Mouse (Mus musculus): ENCODE results near the gene Cacna1c. TPM values are rescaled to one million over a fixed set of nuclear protein-coding genes. Genes with fewer than 3 reads are reported as not detected.

Cacna1c gene
- total RNA-seq, 2 experiments from 2014 or later = 73.0 to 73.5 TPM

DNA sequence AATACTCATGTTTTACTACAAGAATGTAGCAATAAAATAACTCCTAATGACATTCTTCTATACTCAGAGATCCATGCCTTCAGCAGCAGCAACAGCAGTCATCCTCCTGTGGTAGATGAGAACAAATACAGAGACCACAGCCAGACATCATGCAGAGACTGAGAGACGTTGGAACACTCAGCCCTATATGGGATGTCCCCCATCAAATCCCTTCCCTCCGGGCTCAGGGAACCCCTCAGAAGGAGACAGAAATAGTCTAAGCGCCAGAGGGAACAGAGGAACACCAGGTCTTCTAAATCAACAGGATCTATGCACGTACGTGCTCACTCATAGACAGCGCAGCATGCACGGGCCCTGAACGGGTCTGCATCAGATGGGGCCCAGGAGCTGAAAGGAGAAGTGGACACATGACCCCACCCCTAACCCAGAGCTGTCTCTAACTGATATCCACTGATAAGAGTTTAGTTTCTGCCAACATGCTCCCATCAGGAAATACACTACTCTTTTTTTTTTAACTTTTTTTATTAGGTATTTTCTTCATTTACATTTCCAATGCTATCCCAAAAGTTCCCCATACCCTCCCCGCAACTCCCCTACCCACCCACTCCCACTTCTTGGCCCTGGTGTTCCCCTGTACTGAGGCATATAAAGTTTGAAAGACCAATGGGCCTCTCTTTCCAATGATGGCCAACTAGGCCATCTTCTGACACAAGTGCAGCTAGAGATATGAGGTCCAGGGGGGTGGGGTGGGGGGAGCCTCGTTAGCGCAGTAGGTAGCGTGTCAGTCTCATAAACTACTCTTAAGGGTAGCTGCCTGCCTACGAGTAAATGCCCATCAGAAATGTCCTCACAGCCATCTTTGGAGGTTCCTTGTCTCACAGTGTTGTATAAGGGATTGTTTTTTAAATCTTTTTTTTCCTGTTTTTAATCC, 182.8 kb downstream of the Cacna1c start:
- no peak for DNase-seq (ENCODE audit: low spot score in 2 of 2)

DNA sequence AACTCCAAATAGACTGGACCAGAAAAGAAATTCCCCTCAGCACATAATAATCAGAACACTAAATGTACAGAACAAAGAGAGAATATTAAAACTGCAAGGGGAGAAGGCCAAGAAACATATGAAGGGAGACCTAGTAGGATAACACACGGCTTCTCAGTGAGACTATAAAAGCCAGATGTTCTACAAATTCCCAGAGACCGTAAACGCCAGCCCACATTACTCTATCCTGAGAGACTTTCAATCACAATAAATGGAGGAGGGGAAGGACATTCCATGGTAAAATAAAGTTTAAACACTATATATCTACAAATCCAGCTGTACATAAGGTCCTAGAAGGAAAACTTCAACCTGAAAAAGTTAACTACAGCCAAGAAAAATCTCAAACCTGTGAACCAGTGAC, 185.3 kb downstream of the Cacna1c start:
- DNase-seq (ENCODE audit: low spot score in 2 of 2) = no peak

DNA sequence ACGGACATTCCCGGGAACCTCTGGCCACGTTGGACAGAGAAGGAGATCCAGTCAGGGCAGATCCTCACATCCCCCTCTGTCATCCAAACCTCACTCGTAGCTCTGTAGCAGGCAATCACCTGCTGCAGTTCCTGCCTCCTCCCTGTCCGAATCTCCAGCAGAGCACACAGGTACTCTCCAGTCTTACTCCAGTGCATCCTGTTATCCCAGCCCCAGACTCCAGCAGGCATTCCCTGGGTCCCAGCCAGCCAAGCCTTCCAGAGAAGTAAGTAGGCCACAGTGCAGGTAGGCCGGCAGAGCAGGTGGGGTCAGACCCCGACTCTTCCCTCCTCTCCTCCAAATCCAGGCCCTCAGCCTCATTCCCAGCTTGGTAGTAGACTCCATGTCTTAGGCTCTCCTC, 186.7 kb downstream of the Cacna1c start:
- DNase-seq (ENCODE audit: low spot score in 2 of 2) = no peak

DNA sequence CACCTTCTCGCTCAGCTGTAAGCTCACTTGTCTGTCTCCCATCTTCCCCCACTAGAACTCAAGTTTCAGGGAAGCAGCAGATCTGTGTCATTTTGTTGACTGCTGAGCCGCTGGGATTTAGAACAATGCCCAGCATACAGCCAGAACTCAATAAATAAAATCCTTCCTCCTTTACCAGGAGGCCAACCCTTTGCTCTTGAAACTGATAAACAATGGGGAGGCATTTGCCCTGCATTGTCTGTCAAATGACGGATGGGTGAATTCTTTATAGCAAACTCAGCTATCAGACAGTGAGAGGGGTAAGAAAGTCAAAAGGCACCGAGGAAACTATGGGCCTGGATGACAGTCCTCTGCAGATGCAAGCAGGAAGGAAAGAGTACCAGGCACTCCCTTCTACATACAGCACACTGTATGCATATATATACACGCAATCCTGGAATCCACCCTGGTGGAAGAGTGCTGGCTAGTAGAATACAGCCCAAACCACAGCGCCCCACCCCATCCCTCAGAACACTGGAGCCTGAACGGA, 187.5 kb downstream of the Cacna1c start:
- no peak for DNase-seq (ENCODE audit: low spot score in 2 of 2)

DNA sequence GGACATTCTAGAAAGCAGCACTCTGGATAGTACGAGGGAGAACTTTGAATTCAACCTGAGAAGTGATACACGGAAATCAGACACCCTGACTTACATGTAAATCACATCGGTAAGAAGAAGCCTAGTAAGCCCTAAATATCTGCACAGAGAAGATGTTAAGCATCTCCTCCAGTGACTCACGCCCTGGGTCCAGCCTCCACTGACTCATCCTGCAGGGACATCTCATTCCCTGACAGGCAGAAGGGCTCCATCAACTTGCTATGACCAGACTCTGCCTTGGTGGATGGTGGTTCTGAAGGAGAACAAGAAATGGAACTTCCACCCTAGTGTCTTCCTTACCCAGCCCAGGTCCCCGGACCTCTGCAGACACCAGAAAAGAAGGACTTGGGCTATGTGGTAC, 191.6 kb downstream of the Cacna1c start:
- no peak for DNase-seq (ENCODE audit: low spot score in 2 of 2)

DNA sequence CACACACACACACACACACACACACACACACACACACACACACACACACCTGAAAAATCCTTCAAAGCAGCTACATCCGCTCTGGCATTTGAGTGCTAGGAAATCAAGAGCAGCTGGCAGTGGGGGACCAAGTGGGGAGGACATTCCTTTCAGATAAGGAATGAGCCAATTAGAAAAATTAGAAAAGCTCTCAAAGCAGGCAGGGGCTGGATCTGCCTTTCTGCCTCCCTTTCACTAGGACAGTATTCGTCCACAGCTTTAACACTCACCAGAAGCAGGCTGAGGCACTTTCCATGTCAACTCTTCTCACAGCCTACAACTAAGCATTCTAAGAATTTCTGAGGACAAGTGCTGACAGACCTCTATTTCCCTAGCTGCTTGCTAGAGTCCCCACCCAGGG, 194.8 kb downstream of the Cacna1c start:
- no peak for DNase-seq (ENCODE audit: low spot score in 2 of 2)

DNA sequence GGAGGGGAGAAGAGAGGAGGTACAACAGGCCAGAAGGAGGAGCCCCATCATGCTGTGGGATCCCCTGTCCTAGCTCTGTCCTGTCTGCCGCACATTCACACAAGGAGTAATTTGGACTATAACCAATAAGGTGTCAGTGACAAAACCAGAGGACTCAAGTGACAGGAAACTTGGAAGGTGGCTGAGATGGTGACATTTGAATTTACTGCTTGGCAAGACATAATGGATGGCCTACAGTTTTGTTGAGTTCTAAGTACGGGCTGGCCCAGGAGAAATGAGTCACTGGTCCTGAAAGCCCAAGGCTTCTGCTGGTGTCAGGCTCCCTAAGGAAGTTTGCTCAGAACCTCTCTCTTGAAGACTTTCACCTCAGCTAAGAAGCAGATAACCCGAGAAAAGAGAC, 196.0 kb downstream of the Cacna1c start:
- DNase-seq (ENCODE audit: low spot score in 2 of 2) = no peak

DNA sequence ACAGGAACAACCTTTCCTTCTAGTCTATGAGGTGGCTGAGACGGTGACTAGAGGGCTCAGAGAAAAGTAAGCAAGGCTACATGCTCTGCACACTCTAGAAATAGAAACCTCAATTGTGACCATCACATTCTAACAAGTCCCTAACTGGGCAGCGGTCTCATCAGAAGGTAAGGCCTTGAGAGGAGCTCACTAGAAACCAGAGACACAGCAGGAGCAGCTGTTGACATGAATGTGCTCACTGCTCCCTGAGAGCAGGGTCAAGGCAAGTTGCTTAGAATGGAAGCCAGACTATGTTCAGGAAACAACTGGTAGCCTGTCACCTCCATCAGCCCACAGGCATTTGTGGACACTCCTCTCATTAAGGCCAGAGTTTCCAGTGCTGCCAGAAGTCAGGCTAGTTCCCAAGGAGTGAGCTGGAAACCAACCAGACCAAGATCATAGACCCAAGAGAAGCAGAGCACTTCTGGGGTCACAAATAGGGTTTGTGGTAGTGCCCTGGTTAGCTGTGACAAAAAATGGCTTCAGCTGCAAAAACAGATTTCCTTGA, 196.8 kb downstream of the Cacna1c start:
- DNase-seq (ENCODE audit: low spot score in 2 of 2) = no peak

DNA sequence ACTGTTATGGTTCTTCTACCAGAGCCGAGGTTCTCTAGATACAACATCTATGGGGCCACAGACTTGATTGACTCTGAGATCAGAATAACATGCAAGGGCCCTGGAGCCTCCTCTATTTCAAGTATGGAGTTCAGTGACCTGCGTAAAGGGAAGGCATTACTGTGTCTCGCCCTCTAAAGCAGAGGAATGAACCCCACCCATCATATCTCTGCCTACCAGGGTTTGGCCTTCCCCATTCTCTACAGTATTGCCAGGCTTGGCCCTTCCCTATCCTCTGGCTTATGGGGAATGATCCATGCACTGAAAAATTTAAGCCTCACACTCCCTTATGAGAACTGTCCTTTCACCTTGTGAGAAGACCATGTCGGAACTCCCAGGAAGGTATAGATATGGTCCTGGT, 198.8 kb downstream of the Cacna1c start:
- no peak for DNase-seq (ENCODE audit: low spot score in 2 of 2)

DNA sequence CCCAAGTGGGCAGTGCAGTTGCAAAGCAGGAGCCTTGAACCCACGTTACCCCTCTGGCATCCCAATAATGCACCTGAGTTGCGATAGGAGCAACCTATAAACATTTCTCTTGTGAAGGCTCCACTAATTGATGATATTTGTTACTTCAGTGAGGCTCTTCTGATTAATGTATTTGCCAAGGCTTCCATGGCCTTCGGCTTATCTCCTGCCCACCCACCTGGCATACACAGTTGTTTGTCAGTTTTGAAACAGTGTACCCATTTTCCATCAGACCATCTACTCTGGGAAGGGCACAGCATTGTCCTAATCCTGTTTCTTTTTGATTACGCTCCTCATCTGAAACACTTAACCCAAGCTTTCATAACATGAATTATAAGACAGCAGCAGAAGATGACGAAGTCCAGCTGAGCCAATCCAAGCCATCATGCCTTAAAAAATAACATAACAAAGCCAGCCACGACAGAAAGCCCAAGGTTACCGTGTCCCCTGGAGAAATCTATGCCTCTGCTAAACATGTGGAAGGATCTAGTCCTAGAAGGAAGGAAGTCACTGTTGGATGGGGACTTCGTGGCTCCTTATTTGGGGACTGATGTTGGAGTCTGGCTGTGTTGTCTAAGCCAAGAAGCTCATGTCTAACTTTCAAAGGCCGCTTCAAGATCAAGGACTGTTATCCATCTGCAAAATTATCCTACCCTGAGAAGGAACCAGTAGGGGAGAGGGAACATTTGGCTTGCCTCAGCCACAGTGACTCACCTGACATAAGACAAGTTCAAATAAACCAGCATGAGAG, 201.8 kb downstream of the Cacna1c start:
- no peak for DNase-seq (ENCODE audit: low spot score in 2 of 2)

DNA sequence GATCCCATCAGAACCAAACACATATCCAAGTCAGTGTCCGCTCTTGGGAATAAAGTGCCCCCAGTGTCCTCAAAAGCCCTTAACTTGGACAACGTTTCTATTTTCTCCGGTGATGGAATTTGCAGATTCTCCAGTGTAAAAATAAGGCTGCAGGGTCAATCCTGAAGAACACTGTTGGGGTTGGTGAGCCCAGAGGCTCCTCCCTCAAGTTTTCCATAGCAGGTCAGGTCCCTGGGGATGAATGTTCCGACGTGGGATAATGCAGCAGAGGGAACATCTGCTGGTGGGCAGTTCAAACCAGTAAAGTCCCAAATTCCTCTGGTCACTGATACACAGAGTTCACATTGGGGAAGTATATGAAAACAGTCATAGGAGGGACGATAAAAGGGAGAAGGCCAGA, 203.8 kb downstream of the Cacna1c start:
- no peak for DNase-seq (ENCODE audit: low spot score in 2 of 2)

DNA sequence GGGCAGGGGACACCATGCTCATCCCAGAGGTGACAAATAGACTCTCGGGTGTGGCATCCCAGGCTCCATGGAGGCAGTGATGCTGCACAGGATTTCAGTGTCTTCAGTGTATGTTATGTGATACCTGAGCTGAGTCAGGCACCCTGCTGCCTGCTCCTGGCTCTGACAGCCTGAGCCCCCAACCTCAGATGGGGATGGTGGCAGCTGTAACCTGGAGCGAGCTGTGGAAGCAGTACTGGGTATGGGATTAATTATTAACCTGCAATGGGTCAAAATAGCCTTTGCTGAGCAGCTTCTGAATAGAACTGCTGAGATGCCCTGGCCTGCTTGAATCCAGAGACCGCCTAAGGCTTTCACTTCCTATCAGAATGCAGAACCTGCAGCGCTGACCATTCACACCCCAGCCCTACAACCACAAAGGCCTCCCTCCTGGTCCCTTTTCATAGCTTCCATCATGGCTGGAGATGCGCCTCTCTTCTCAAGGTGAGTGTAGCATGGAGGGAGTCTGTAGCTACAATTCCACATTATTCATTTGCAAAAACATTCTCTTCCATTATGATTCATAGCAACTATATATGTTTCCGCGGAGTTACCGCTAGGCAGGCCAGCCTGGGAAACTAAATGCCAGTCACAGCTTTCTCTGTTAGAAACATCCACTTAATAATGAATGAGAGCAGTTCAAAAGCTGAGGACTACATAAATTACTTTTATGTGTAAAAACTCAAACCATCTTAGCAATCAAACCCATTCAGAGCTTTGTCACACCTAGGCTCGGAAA, 206.0 kb downstream of the Cacna1c start:
- DNase-seq (ENCODE audit: low spot score in 2 of 2) = no peak

DNA sequence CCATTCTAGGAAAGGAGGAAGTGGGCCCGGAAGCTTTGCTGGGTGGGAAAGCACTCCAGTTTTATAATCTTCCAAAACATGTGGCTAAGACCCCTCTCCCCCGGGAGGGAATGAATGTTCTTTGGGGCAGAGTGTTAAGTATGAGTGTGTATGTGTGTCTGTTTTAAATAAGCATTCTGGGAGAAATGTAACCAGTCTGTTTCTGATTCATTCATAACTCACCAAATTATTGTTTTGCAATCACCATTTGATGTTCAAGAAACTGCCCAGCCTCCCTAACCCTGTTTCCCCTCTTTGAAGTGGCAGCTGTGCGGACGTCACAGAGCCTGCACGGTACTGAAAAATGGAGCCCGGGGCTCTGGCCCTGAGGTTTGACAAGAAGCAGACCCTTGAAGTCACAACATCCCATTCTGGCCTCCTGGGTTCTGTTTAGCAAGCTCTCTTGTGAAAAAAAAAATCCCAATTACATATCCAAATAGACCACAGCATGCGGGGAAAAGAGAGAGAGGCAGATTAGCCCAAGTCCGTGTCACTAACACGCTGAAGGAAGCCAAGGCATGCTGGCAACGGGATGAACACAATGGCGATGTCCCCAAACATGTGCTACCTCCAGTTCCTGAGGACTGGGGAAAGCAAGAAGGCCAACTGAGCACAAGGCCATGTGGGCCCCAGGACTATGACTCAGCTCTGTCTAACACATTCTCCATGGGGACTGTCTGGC, 211.9 kb downstream of the Cacna1c start:
- DNase-seq (ENCODE audit: low spot score in 2 of 2) = no peak

DNA sequence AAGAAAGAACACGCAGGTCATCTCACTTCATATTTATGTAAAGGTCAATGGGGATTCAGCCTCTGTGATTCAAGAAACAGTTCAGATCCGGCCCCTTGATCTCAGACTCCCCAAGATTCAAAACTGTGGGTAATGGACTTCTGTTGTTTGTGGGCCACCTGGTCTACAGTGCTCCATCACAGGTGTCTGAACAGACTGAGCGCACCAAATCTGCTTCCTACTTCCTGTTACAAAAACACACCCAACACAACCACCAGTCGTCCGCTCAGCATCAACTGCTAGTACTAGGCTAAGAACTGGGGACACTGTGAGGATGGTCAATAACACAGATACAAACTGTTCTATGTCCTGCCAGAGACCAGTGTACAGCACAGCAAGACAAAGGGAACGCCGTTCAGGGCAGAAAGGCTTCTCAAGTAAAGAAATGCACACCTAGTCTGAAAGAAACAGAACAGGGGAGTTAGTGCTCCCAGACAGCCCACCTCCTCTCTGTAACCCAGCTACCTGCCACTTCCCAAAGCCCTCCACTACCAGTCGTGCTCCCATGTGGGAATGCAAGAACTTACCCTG, 212.7 kb downstream of the Cacna1c start:
- DNase-seq (ENCODE audit: low spot score in 2 of 2) = no peak

DNA sequence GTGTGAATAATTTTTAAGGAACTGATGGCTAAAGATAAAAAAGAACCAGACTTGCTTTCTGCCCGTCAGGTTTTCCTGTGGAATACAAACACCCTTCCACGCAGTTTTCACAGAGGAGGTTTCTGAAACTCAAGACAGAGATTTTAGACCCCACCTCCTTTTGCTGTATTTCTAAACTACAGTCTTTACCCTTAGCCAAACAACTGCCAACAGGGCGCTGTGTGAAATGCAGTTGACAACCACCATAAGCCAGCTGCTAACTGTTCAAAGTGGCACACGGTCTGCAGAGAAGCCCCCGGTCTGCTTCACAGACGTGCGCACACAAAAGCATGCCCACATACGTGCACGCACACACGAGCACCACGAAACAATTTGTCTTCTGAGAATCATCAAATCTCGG, 216.0 kb downstream of the Cacna1c start:
- DNase-seq (ENCODE audit: low spot score in 2 of 2) = no peak

DNA sequence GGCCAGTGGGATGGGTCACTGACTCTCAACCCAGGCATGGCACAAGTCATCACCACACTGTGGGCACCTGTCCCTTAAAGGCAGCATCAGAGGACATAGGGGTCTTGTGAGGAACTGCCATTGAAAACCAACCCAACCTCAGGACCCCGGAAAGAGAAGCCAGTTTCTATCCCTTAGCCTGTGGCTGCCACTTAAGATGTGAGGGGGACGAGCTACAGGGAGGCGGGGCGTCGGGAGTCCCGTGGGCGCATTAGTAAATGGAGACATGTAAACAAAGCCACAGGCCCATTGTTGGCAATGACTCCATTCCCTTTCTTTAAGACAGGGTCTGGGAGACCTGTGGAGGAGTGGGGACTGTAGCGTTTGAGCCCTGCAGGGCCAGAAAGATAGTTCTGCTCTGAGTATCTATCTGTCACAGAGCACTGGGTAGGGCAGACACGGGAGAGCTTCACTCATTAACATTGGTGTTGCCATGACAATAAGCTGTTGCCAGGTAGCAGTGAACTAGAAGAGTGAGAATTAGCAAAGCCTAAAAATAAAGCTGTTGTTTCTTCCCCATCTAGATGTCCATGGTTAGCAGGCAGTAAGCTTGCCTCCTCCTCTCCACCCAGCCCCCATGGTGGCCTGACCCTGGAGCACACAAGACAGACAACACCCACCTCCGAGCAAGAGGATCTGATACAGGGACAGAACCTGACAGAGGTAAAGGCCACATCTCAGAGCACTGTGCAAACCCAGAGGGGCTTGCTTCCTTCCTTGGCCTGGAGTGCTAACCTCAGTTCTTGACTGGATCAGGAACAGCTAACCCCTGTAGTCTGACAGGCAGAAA, 218.6 kb downstream of the Cacna1c start:
- peak; percentile 72 to 85 for DNase-seq (ENCODE audit: low spot score in 2 of 2)

DNA sequence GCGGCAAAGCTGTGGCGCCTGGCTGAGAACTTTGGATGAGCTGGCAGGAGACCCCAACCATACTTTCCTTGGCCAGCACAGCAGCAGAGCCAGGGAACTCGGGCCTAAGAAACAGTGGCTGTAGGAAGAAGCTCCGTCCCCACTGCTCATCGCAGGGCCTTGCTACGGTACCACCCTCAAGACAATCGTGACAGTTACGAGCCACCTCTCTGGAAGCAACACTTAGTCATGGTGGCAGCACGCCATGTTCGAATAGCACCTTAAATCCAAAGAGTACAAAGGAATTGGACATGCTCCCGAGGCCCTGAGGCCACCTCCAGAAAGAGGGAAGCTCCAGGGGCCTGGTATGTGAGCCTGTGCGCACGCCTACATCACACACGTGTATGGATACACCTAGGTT, 219.6 kb downstream of the Cacna1c start:
- peak in 1 of 2 experiments; percentile 41 for DNase-seq (ENCODE audit: low spot score in 2 of 2)

DNA sequence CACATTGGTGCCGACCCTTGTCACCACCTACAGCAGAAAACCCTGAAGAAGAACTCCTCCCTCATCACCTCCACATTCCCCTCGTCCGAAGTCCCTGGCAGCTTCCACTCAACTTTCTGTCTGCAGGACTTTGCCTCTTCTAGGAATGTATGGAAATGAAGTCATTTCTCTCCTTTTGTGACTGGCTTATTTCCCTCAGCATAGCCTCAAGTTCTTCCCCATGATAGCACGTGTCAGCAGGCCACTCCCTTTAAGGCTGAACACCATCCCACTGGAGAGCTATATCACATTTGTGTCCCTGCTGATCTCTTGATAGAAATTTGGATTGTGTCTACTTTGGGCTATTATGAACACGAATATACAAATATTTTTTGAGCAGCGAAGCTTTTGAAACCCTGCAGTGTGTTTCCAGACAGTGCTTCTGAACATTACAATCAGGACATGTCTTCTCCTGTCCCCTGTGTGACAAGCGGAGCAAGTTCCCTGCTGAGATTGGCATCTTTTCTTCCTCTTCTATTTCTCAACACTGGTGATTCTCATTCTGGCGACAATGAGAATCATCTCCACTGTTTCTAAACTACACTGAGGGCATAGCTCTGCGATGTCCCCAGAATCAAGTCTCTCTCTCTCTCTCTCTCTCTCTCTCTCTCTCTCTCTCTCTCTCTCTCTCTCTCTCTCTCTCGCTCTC, 224.2 kb downstream of the Cacna1c start:
- DNase-seq (ENCODE audit: low spot score in 2 of 2) = no peak

DNA sequence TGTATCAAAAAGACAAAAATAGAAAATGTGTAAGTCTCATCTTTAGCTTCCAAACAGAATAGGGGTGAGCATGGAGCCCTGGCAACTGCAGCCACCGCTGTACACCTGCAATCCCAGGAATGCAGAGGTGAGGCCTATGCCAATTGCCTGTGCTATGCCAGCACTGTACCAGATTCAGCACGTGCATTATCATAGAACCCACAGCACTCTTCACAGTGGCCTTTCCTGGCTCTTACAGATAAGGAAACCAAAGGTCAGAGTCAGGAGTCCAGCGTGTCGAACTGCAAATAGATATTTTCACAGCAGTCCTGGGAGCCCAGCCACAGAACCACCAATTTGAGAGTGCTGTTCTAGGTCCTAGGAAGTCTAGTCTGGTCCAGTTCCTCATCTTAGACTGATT, 227.4 kb downstream of the Cacna1c start:
- DNase-seq (ENCODE audit: low spot score in 2 of 2) = no peak

Data from layer of hippocampus, adult 18-20 months (tissue).